Mouse (Mus musculus): ENCODE data around the gene Zfp12. TPM values are rescaled to one million over a fixed set of nuclear protein-coding genes. Genes with fewer than 3 reads are reported as not detected.
A peak's percentile ranks its signal among the peaks of the same experiment; 100 is the strongest.

Gene Zfp12
- polyA plus RNA-seq, 1 experiment, result 5.6 TPM

DNA sequence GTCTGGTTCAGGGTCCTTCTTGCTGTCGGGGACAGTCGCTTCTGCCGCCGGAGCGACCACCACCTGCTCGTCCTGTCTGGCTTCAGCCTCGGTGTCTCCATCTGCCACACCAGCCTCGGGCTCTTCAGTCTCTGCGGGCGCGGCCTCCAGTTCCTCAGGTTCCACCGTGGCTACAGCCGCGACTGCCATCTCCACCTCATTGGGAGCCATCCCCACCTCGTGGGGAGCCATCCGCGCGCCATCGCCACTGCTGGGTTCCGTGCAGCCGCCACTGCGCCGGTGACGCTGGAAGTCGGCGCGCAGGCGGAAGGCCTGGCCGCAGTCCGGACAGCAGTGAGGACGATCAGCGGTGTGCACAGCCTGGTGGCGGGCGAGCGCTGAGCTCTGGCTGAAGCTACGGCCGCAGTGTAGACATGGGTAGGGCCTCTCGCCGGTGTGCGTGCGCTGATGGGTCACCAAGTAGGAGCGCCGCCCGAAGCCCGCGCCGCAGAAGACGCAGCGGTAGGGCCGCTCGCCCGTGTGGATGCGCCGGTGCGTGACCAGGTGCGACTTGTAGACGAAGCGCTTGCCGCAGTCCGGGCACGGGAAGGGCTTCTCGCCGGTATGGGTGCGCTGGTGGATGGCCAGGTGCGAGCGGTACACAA, 19.6 kb downstream of the Zfp12 start:
- 27% methylated on average over 66 of the region's 66 CpGs for WGBS
- H3K4me1 ChIP-seq (ENCODE audit: control insufficient read depth, insufficient read depth, low read length), result no peaks in the 10 kb centered on the region
- H3K27ac ChIP-seq (ENCODE audit: control insufficient read depth, insufficient read depth, low read depth, low read length, poor library complexity), result no peak overlapping the region
- no peak overlapping the region for H3K4me3 ChIP-seq (replicated peaks; ENCODE audit: control insufficient read depth, low read depth, low read length)
- no peak for TF ChIP-seq CTCF (IDR thresholded peaks at IDR 0.05; ENCODE audit: control insufficient read depth, insufficient read depth, low read length)
- no peak for TF ChIP-seq POLR2A (IDR thresholded peaks at IDR 0.05; ENCODE audit: borderline replicate concordance, control insufficient read depth, low read depth, low read length)

DNA sequence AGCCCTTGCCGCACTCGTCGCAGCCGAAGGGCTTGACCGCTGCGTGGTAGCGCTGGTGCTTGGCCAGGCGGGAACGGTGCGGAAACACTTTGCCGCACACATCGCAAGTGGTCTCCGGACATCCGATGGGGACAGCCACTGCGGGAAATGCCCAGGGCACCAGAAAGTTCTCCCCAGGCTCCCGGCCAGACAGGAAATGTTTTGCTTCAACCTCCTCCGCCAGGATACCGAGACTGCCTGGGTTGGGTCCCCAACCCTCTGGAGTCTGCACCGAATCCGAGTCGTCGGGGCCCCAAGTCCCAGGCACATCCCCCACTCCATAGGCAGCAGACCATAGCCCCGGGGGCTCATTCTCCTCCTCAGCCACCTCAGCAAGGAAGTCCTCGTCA, 20.2 kb downstream of the Zfp12 start:
- TF ChIP-seq CTCF (IDR thresholded peaks at IDR 0.05; ENCODE audit: control insufficient read depth, insufficient read depth, low read length) (no peak), POLR2A (IDR thresholded peaks at IDR 0.05; ENCODE audit: borderline replicate concordance, control insufficient read depth, low read depth, low read length) (no peak)
- WGBS, result 29% methylated on average over 24 of the region's 24 CpGs
- Histone ChIP-seq H3K4me1 (ENCODE audit: control insufficient read depth, insufficient read depth, low read length) (no peaks in the 10 kb centered on the region), H3K4me3 (replicated peaks; ENCODE audit: control insufficient read depth, low read depth, low read length) (no peak overlapping the region), H3K27ac (ENCODE audit: control insufficient read depth, insufficient read depth, low read depth, low read length, poor library complexity) (no peak overlapping the region)

DNA sequence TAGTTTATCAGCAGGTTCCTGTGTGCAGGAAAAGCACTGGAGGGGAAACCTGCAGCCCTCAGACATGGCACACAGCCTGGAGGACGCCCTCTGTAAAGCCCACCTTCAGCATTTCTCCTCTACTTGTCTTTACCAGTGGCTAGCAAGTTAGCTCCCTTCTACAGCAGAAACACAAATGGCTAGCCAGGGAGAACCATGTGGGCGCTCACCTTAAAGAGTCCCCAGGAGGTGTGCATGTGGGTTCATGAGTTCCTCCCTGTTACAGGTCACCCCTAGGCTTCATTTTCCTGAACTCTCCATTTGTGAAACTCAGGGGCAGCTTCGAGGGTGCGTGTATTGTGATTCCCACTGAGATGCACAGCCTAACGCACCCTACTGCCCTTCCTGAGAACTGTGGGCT, 20.8 kb downstream of the Zfp12 start:
- 83% methylated on average over 5 of the region's 5 CpGs for WGBS
- no peak overlapping the region for H3K27ac ChIP-seq (ENCODE audit: control insufficient read depth, insufficient read depth, low read depth, low read length, poor library complexity)
- no peak overlapping the region for H3K4me3 ChIP-seq (replicated peaks; ENCODE audit: control insufficient read depth, low read depth, low read length)
- TF ChIP-seq POLR2A (IDR thresholded peaks at IDR 0.05; ENCODE audit: borderline replicate concordance, control insufficient read depth, low read depth, low read length), result no peak
- TF ChIP-seq CTCF (IDR thresholded peaks at IDR 0.05; ENCODE audit: control insufficient read depth, insufficient read depth, low read length), result no peak
- H3K4me1 ChIP-seq (ENCODE audit: control insufficient read depth, insufficient read depth, low read length), result no peaks in the 10 kb centered on the region

DNA sequence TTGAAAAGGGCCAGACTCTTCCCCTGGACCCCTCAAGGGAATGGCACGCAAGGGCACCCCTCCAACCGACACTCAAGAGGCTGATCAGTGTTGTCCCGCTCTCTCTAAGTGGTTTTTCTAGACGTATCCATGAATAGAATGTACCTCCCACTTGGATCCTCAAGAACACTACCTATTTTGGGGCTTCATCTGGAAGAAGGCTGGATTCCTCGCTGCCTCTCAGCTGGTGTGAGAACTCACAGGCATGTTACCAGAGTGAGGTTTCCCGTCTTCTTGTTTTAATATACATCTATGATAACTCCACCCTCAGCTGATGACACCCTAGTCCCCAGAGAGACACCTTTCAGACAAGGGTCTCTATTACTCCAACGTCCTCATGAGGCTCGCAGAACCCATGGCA, 26.7 kb downstream of the Zfp12 start:
- TF ChIP-seq CTCF (IDR thresholded peaks at IDR 0.05; ENCODE audit: control insufficient read depth, insufficient read depth, low read length) (no peak), POLR2A (IDR thresholded peaks at IDR 0.05; ENCODE audit: borderline replicate concordance, control insufficient read depth, low read depth, low read length) (no peak)
- 91% methylated on average over 8 of the region's 8 CpGs for WGBS

DNA sequence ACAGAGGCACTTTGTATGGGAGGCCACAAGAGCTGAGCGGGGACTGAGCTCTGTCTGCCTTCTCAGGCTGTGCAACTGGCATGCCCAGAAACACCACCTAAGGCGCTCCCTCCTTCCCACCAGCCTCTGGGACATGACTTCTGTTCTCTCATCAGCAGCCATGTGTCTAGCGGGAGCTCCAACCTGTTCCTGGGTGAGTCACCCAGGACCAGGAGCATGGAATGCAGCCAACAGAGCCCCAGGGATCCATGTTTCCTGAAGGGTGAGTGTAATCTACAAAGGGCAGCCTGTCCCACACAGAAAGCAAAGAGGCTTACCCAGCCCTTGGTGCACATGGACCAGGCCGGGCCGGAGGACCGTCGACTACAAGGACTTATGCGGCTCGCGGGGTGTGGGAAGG, 29.7 kb downstream of the Zfp12 start:
- no peak overlapping the region for H3K27ac ChIP-seq (ENCODE audit: control insufficient read depth, insufficient read depth, low read depth, low read length, poor library complexity)
- 91% methylated on average over 10 of the region's 10 CpGs for WGBS
- no peak for TF ChIP-seq CTCF (IDR thresholded peaks at IDR 0.05; ENCODE audit: control insufficient read depth, insufficient read depth, low read length)
- TF ChIP-seq POLR2A (IDR thresholded peaks at IDR 0.05; ENCODE audit: borderline replicate concordance, control insufficient read depth, low read depth, low read length), result no peak
- H3K4me3 ChIP-seq (replicated peaks; ENCODE audit: control insufficient read depth, low read depth, low read length), result no peak overlapping the region
- H3K4me1 ChIP-seq (ENCODE audit: control insufficient read depth, insufficient read depth, low read length), result peaks cover 1% of the 10 kb centered on the region; the same call in 1 of the 2 replicates

More for the DNA sequence above, 26.7 kb downstream of the Zfp12 start:
- Histone ChIP-seq H3K4me1 (ENCODE audit: control insufficient read depth, insufficient read depth, low read length) (no peaks in the 10 kb centered on the region), H3K27ac (ENCODE audit: control insufficient read depth, insufficient read depth, low read depth, low read length, poor library complexity) (no peak overlapping the region), H3K4me3 (replicated peaks; ENCODE audit: control insufficient read depth, low read depth, low read length) (no peak overlapping the region)

DNA sequence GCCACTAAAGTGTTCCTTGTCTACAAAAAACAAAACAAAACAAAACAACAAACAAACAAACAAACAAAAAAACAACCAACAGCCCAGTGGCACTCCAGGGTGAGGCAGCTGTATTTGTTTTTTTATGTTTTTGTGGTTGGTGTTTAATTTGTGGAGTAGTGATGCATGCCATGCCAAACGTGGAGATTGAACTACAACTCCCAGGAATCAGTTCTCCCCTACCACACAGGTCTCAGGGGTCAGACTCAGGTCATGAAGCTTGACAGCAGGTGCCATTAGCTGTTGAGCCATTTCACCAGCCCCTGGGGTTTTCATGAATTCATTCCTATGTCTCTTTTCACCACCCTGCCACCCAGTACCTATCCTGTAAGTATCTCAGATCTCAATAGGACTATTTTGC, 30.4 kb downstream of the Zfp12 start:
- 50% methylated on average over 1 of the region's 1 CpGs for WGBS
- no peak for TF ChIP-seq CTCF (IDR thresholded peaks at IDR 0.05; ENCODE audit: control insufficient read depth, insufficient read depth, low read length)
- TF ChIP-seq POLR2A (IDR thresholded peaks at IDR 0.05; ENCODE audit: borderline replicate concordance, control insufficient read depth, low read depth, low read length), result no peak
- no peak overlapping the region for H3K4me3 ChIP-seq (replicated peaks; ENCODE audit: control insufficient read depth, low read depth, low read length)

DNA sequence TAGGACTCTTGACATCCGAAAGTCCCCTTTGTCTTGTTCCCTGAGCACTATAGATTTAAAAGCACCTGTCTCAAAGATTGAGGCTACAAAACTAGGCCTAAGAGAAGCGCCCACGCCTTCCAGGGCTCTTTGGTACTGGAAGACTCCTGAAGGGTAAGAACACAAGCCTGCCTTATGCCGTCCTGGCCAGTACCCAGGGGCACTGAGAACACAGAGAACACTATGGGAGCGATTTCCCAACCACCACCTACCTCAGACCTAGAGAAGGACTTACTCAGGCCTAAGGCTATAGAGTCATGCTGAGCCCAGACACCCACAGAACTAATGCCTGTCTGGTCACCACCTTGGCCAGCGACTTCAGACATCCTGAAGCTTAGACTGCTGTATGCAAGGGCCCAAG, 31.8 kb downstream of the Zfp12 start:
- WGBS, result 76% methylated on average over 6 of the region's 6 CpGs
- H3K27ac ChIP-seq (ENCODE audit: control insufficient read depth, insufficient read depth, low read depth, low read length, poor library complexity), result no peak overlapping the region
- H3K4me3 ChIP-seq (replicated peaks; ENCODE audit: control insufficient read depth, low read depth, low read length), result no peak overlapping the region
- no peak for TF ChIP-seq CTCF (IDR thresholded peaks at IDR 0.05; ENCODE audit: control insufficient read depth, insufficient read depth, low read length)
- no peak for TF ChIP-seq POLR2A (IDR thresholded peaks at IDR 0.05; ENCODE audit: borderline replicate concordance, control insufficient read depth, low read depth, low read length)
- H3K4me1 ChIP-seq (ENCODE audit: control insufficient read depth, insufficient read depth, low read length), result peaks cover 1% of the 10 kb centered on the region; the same call in 1 of the 2 replicates

More for the DNA sequence above, 30.4 kb downstream of the Zfp12 start:
- no peak overlapping the region for H3K27ac ChIP-seq (ENCODE audit: control insufficient read depth, insufficient read depth, low read depth, low read length, poor library complexity)
- H3K4me1 ChIP-seq (ENCODE audit: control insufficient read depth, insufficient read depth, low read length), result peaks cover 1% of the 10 kb centered on the region; the same call in 1 of the 2 replicates

DNA sequence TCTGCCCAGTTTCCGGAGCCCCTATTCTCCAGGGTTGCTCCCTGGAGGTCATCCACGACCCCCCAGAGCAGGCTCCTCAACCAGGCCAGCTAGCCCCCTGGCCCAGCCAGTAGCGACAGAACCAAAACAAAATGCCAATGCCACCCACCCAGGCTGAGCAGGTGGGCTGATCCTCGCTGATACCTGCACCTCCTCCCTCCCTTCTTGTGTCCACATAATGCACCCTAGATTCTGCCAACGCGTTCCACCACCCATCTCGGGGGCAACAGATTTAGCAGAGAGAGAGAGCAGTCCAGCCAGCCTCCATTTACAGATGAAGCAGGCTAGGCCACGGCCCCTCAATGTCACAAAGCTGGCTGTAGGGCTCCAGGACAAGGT, 34.0 kb downstream of the Zfp12 start:
- 39% methylated on average over 8 of the region's 8 CpGs for WGBS
- Histone ChIP-seq H3K4me3 (replicated peaks; ENCODE audit: control insufficient read depth, low read depth, low read length) (peak overlapping the region; percentile 61), H3K27ac (ENCODE audit: control insufficient read depth, insufficient read depth, low read depth, low read length, poor library complexity) (no peak overlapping the region), H3K4me1 (ENCODE audit: control insufficient read depth, insufficient read depth, low read length) (peaks cover 1% of the 10 kb centered on the region)
- TF ChIP-seq CTCF (IDR thresholded peaks at IDR 0.05; ENCODE audit: control insufficient read depth, insufficient read depth, low read length) (no peak), POLR2A (IDR thresholded peaks at IDR 0.05; ENCODE audit: borderline replicate concordance, control insufficient read depth, low read depth, low read length) (no peak)

Measured in bone marrow, adult 2 months (tissue).